Mouse (Mus musculus) embryonic fibroblast, embryonic 13.5 days (primary cell): ENCODE measurements around the gene Anks1b. TPM values are rescaled to one million over a fixed set of nuclear protein-coding genes. Genes with fewer than 3 reads are reported as not detected.

ENCODE experiments used
- H3K27ac ChIP-seq: 2 replicates; pipeline ENCODE4 v1.5.1; 2012; ENCODE audit warnings: low read length, control low read depth, inconsistent platforms; ENCODE audit not compliant: insufficient read depth
- H3K4me1 ChIP-seq: 2 replicates; pipeline ENCODE4 v1.6.1; 2011; ENCODE audit warnings: low read length; ENCODE audit not compliant: control insufficient read depth, insufficient read depth
- H3K4me3 ChIP-seq: 2 replicates; pipeline ENCODE4 v1.5.1; 2011; ENCODE audit warnings: mild to moderate bottlenecking, control low read depth, low read length; ENCODE audit not compliant: insufficient read depth
- CTCF ChIP-seq: IDR thresholded peaks from 2 replicates; pipeline ENCODE4 v1.5.1; 2011; ENCODE audit warnings: mild to moderate bottlenecking, control low read depth, low read length, moderate library complexity, borderline replicate concordance; ENCODE audit not compliant: insufficient read depth
- POLR2A ChIP-seq: IDR thresholded peaks from 2 replicates; pipeline ENCODE4 v1.6.1; 2011; ENCODE audit warnings: low read depth, mild to moderate bottlenecking, control low read depth, low read length, moderate library complexity
- polyA plus RNA-seq: library from polyadenylated mRNA; stranded (reverse); fragments of >200 nt; gene quantifications from 2 replicates; pipeline ENCODE4 v1.2.4, GENCODE M21; 2011; ENCODE audit warnings: low read depth; ENCODE audit not compliant: missing spikeins, insufficient read length

Gene Anks1b
- polyA plus RNA-seq, result 6.3 and 6.4 TPM in 2 replicates

GRCm38 (mm10) chr10:89873146-89873950 is at the start of gene Anks1b:
Anks1b (plus strand) TSS chr10:89873509.
- Histone ChIP-seq H3K27ac (no peak within 1 kb of the TSS), H3K4me1 (0 out of 2 replicates have a peak, but pooled peaks cover 3% of the 10 kb centered on the region), H3K4me3 (peak within 1 kb of the TSS; percentile 69)
- TF ChIP-seq CTCF, result no peak
- TF ChIP-seq POLR2A, result 0 out of 2 replicates have a peak, but pooled peaks have one; percentile 30

GRCm38 (mm10) chr10:89823906-89824305 is 49.4 kb upstream of the Anks1b start:
- Histone ChIP-seq H3K27ac (no peak overlapping the region), H3K4me3 (no peak overlapping the region), H3K4me1 (no peaks in the 10 kb centered on the region)
- TF ChIP-seq POLR2A (no peak), CTCF (no peak)

- H3K4me1 ChIP-seq, result no peaks in the 10 kb centered on the region
- H3K27ac ChIP-seq, result no peak overlapping the region
- no peak for TF ChIP-seq POLR2A
- no peak for TF ChIP-seq CTCF
- no peak overlapping the region for H3K4me3 ChIP-seq
Observed at GRCm38 (mm10) chr10:89826896-89827295, 46.4 kb upstream of the Anks1b start.

- no peak overlapping the region for H3K4me3 ChIP-seq
- H3K4me1 ChIP-seq, result no peaks in the 10 kb centered on the region
- no peak overlapping the region for H3K27ac ChIP-seq
- TF ChIP-seq POLR2A (no peak), CTCF (no peak)
Observed at GRCm38 (mm10) chr10:89832334-89832733, 41.0 kb upstream of the Anks1b start.

- TF ChIP-seq POLR2A, result no peak
- TF ChIP-seq CTCF, result no peak
- Histone ChIP-seq H3K4me1 (no peaks in the 10 kb centered on the region), H3K4me3 (no peak overlapping the region), H3K27ac (no peak overlapping the region)
Observed at GRCm38 (mm10) chr10:89833166-89833565, 40.1 kb upstream of the Anks1b start.

GRCm38 (mm10) chr10:89837476-89837875 is 35.8 kb upstream of the Anks1b start:
- no peak overlapping the region for H3K27ac ChIP-seq
- TF ChIP-seq CTCF (no peak), POLR2A (no peak)
- no peak overlapping the region for H3K4me3 ChIP-seq
- no peaks in the 10 kb centered on the region for H3K4me1 ChIP-seq

GRCm38 (mm10) chr10:89838834-89839233 is 34.5 kb upstream of the Anks1b start:
- no peaks in the 10 kb centered on the region for H3K4me1 ChIP-seq
- no peak overlapping the region for H3K27ac ChIP-seq
- TF ChIP-seq POLR2A, result no peak
- no peak for TF ChIP-seq CTCF
- no peak overlapping the region for H3K4me3 ChIP-seq

- Histone ChIP-seq H3K4me1 (no peaks in the 10 kb centered on the region), H3K27ac (no peak overlapping the region), H3K4me3 (no peak overlapping the region)
- no peak for TF ChIP-seq CTCF
- no peak for TF ChIP-seq POLR2A
Observed at GRCm38 (mm10) chr10:89850951-89851350, 22.4 kb upstream of the Anks1b start.

- no peaks in the 10 kb centered on the region for H3K4me1 ChIP-seq
- TF ChIP-seq CTCF (no peak), POLR2A (no peak)
- no peak overlapping the region for H3K27ac ChIP-seq
- H3K4me3 ChIP-seq, result no peak overlapping the region
Observed at GRCm38 (mm10) chr10:89855251-89855875, 17.9 kb upstream of the Anks1b start.

- no peak for TF ChIP-seq POLR2A
- TF ChIP-seq CTCF, result no peak
- H3K4me1 ChIP-seq, result no peaks in the 10 kb centered on the region
- H3K27ac ChIP-seq, result no peak overlapping the region
- H3K4me3 ChIP-seq, result no peak overlapping the region
Observed at GRCm38 (mm10) chr10:89856286-89856685, 17.0 kb upstream of the Anks1b start.
